Mouse (Mus musculus) liver, adult 2 months (tissue): Measurements from ENCODE around the gene Pdzd2.
"Not testable (repeated sequence)": the region's sequence is repeated elsewhere in the genome, so short reads cannot be mapped to it uniquely, and the experiment has no call there.

Experiments used
- CTCF ChIP-seq: fragments of 200-500 bp; IDR thresholded peaks from 2 replicates; pipeline ENCODE4 v1.5.1; 2011; ENCODE audit warnings: low read depth, low read length, control low read depth
- POLR2A ChIP-seq: fragments of 200-500 bp; IDR thresholded peaks from 2 replicates; pipeline ENCODE4 v1.6.1; 2011; ENCODE audit warnings: low read length, control low read depth; ENCODE audit not compliant: insufficient read depth; ENCODE audit errors: extremely low read depth

- TF ChIP-seq CTCF, POLR2A: not testable (repeated sequence)
Observed at GRCm38 (mm10) chr15:12366580-12367305, 373.0 kb downstream of the Pdzd2 start.
